Mouse (Mus musculus): ENCODE measurements around the gene Rnase4.

Gene Rnase4

DNA sequence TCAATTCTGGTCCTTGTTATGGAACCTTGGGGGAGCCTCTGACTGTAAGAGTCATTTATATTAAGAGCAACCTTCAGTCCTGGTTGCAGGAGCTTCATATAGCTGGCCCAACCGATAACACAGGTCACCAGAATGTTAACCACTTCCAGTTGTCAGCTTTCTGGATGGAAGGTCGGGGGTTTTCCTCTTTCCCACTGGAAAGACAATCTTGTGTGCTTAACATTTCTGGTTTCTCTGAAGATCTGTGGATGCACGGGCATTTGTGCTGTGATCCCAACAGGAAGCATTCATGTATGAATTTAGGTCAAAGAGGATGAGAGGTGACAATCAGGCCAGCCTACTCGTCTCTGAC, 38.7 kb downstream of the Rnase4 start:
- no peak for DNase-seq

DNA sequence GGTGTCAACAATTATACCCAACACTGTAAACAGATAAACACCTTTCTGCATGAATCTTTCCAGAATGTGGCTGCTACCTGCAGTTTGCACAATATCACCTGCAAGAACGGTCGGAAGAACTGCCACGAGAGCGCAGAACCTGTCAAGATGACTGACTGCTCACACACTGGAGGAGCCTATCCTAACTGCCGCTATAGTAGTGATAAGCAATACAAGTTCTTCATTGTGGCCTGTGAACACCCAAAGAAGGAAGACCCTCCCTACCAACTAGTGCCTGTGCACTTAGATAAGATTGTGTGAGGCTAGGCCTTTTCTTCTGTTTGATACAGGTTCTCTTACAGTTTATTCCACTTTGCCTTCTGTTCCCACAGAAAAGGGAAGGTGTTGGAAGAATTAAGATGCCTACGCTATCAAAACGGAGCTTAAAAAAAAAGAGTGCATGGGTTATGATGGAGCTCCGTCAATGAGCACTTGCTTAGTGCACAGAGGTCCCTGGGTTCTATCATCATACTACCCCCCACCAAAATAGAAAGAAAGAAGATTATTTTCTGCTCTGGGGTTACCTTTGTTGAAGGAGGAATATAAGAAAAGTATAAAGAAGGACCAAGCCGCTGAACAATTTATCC, 39.6 kb downstream of the Rnase4 start:
- no peak for DNase-seq

DNA sequence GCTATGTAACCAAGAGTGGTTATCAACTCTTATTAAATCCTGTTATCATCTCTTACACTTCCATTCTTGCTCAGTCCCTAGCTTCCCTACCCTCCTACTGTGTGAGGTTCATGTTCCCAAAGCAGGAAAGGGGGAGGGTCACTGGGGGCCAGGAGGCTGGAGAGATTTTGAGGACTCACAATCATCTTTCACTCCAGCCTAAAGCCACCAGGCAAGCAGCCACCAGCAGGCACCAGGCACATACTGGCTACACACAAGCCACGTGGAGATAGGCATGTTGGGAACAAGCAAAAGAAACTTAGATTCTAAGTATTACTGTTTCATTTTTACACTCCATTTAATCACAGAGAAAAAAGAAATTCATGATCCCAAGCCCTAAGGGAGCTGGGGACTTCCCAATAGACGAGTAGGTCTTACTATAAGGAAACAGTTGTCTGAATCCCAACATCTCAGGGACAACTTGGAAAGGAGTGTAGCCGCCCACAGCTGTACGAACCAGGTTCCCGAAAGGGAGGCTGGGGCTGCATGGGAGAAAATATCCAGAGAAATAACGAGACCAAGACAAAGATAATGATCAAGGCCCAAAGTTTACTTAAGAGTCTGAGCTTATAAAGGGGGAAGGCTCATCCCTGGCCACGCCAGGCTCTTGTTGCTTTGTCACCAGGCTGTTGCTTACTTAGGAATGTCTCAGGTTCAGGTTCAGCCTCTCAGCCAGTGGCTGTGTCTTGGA, 40.4 kb downstream of the Rnase4 start:
- no peak for DNase-seq

DNA sequence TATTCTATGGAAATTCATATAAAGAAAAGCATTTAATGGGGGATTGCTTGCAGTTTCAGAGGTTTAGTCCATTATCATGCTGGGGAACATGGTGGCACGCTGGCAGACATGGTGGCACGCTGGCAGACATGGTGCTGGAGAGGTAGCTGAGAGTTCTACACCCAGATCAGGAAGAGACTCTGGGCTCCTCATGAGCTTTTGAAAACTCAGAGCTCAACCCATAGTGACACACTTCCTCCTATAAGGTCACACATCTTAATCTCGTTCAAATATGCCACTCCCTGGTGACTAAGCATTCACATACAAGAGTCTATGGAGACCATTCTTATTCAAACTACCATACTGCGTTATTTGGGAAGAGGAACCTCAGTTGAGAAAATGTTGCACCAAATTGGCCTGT, 41.5 kb downstream of the Rnase4 start:
- DNase-seq, result no peak

DNA sequence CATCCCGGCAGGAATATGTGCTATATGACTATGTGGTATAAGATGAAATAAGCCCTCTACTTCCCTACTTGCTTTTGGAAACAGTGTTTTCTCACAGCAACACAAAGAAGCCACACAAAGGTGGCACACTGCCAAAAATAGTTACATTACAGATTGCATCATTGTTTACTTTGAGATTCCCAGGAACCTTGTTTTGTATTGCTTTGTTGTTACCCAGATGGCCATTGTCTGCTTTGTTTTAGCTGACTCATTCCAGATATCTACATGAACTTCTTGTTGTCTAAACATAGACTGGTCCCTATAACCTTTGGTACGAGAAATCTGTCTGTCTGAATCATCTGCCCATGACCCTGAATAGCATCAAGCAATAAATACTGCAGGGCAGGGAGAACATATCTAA, 49.5 kb downstream of the Rnase4 start:
- DNase-seq, result no peak

DNA sequence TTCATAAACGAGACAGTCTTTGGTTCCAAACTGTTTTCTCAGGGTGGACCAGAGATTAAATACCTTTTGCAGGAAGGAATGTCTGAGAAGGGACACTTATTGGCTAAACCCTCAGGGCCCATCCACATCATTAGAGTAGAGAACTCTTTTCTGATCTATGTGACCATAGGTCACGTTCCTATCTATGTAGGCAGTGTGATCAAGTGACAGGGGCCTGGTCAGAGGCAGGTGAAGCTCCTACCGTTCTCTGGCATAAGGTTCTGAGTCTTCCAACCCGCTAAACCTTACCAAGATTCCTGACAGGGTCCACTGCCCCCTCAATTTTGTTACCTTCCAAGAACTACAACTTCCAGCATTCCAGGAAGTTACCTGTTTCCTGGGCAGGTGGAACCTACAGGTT, 51.2 kb downstream of the Rnase4 start:
- DNase-seq, result no peak

DNA sequence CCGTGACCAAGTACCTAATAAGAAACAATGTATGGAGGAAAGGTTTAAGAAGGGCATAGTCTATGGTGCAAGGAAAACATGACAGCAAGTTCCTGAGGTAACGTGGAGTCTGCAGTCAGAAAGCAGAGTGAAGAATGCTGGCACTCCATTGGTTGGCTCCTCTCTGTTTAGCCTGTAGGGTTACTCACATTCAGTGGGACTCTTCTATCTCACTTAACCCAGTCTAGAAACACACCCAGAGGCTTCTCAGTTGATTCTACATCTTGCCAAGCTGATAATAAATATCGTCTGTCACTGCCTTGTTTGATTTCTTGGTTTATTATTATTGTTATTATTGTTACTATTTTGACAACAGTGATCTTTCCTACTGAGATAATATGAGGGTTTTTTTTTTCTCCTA, 51.7 kb downstream of the Rnase4 start:
- DNase-seq, result no peak

DNA sequence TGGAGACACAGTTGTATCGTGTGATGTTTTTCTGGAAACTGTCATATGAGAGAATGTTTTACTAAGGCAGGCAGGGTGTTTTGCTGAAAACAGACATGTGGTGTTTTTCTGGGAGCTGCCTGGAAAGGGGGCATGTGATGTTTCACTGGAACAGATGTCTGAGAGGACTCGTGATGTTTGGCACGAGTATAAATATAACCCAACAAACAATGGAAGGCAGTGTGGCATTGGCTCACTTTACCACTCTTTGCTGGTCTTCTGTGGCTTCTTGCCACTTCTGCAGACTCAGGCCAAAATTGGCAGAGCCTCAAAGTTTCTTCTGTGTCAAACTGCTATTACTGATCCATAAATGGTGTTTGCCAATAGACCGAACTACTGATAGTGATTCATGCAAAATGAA, 52.4 kb downstream of the Rnase4 start:
- no peak for DNase-seq

DNA sequence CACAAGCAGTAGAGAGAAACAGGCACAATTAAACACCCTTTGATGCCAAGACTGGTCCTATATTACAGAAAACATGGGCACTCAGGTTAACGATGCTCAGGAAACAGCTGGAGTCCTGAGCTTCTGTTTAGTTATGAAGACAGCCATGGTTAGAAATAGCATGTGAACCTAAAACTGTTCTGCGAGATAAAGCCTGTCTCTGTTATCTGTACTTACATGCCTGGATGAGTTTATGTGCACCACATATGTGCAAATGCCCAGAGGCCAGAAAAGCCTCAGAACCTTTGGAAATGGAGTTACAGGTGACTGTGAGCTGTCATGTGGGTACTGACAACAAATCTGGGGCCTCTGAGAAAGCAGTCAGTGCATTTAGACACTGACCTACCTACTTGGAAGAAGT, 53.1 kb downstream of the Rnase4 start:
- no peak for DNase-seq

DNA sequence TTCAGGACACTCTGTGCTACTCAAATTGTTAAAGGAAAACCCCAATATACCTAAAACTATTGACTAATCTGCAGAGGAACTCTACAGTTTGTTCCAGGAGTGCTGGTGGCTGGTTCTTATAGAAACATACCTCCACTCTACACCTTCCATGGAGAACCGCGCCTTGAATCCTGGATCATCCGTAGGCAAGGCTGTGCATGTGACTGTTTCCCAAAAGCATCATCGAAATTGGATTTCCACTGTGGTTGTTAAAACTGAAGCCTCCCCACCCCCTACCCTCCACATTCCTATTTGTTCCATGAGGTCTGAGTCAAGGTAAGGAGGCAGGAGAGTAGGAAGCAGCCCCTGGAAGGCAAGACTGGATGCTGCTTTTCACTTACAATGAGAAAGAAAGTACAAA, 53.6 kb downstream of the Rnase4 start:
- no peak for DNase-seq

DNA sequence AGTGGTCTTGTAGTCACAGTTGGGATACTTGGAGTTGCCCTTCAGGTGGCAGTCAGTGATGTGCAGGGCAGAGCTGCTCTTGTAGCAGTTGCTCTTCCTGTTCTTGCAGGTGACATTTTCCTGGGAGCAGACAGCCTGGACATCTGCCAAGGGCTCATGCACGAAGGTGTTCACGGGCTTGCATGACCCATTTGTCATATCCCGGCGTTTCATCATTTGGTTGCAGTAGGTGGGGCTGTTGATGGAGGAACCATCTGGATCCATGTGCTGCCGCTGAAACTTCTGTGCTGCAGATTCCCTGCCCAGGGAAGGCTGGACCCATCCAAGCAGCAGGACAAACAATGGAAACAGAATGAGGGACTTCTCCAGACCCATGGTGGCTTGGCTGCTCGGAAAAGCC, 54.6 kb downstream of the Rnase4 start:
- DNase-seq, result no peak

DNA sequence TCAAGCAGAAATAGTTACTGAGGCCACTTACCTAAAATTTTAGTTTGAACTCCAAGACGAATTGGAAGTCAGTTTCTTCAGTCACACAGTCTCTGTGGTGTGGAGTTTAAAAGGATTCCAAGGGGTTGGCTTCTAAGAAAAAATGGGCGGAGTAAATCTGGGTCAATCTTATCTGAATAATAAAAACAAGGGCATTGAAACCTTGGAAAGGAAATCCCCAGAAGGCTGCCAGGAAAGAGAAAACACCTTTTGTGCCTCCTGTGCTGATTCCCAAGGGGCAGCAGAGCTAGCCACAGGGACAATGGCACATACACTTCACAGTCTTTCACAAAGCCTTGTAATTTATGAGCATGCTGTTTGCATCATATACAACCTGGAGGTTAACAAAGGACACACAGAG, 55.8 kb downstream of the Rnase4 start, which contains the start of gene Rnase1:
Rnase1 (minus strand) TSS at position 101 of the 400 bp plus-strand sequence.
- DNase-seq, result no peak

DNA sequence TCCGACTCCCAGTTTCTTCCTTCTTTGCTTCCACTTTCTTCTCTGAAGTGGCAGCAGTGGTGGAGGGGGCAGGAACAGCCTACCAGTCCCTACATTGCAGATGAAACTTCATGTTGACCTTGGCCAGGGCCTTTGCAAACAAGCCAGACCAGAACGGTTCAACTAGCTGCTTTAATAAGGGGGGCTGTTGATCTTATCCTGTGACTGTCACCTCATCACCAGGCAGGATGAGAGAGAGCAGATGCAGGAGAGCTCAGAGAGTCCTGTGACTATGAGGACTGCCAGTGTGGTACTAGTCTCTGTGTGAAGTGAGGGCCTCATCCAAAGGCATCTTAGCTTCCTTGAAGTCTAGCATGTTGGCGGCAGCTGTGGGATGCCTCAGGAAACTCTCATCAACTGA, 57.1 kb downstream of the Rnase4 start:
- no peak for DNase-seq

DNA sequence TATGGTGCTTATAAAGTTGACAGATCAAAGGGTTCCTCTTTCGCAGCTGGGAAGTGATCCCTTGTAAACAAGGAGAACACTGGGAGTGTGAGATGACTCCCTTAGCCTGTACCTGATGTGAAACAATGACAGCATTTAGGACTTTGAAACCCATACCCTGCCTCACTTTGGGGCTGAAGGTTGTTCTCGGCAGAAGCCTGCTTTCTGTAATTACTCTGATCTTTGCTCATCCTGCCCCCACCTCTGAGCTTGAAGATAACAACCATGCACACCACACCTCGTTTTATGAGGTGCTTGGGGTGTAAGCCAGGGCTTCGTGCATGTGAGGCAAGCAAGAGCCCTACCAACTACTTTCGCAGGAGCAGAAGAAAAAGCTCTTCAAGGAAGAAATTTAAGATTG, 58.3 kb downstream of the Rnase4 start:
- no peak for DNase-seq

DNA sequence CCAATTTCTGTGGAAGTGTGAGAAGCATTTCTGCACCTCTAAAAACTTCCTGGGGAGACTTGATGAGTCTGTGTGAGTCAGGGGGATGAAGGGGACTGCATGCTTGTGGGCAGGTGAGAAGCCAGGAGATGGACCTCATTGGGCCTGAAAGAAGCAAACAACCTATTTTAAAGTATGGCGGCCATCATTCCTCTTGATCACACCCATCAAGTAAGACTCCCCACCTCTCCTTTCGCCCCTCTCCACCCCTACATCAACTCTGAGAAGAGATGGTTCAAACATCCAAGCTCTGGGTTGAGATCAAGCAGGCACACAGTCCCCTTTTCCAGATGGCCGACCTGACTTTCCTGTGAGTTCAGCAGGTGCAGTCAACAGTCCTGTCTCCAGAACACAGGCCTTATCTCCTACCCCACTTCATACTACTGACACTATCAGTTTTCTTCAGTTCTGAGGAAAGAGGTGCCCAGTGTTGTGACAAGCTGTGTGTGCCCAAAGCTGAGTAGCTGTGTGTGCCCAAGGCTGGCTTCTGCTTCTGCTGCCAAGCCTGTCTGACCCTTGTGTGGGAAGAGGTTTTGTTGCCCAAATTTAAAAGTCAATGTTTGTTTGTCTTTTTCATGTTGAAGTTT, 59.4 kb downstream of the Rnase4 start:
- DNase-seq, result no peak

DNA sequence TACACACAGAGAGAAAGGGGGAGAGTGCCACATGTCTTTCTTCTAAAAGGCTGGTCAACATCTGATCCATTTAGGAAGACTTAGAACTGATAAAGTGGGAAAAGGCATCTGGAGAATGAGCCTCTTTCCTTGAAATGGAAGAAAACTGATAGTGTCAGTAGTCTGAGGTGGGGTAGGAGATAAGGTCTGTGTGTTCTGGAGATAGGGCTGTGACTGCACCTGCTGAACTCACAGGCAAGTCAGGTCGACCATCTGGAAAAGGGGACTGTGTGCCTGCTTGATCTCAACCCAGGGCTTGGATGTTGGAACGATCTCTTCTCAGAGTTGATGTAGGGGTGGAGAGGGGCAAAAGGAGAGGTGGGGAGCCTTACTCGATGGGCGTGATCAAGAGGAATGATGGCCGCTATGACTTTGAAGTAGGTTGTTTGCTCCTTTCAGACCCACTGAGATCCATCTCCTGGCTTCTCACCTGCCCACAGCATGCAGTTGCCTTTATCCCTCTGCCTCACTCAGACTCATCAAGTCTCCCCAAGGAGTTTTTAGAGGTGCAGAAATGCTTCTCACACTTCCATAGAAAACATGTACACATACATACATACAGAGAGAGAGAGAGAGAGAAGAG, 61.5 kb downstream of the Rnase4 start:
- no peak for DNase-seq

Data from thymus, postnatal 14 days (tissue).